Mouse (Mus musculus): ENCODE measurements at regions not wholly inside any gene's neighbourhood (a gene's known extent, or its start where the extent isn't known, plus 50 kb on each side); places are given as distances from the start of the nearest gene placed in this dataset.

DNA sequence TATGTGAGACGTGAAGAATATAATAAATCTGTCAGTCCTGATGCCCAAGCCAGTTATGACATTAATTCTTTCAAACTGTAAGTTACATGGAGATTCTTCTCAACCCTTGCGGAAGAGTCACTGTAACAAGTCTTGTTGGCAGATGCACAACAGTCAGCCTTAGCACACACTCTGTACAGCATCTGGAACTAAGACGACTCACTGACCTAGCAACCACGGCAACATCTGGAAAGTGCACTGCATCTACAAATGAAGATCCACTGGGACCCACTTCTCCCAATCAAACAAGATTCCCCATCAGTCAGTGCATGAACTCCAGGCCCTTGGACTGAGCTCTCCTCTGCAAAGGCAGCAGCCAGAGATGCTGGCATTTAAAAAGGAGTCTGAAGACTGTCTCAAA lies 620.2 kb downstream of the Basp1 start:
- TF ChIP-seq CTCF (conservative IDR thresholded peaks at IDR 0.05; ENCODE audit: insufficient read depth, insufficient read length, low read depth, low read length) (no peak), POLR2A (IDR thresholded peaks at IDR 0.05; ENCODE audit: low read depth, low read length) (no peak)
